Mouse (Mus musculus) skeletal muscle tissue, postnatal 0 days (tissue): ENCODE measurements around the gene Nrp2. TPM values are rescaled to one million over a fixed set of nuclear protein-coding genes. Genes with fewer than 3 reads are reported as not detected.

Source experiments
- polyA plus RNA-seq: library from polyadenylated mRNA; unstranded; fragments of >200 nt; fragmentation: Nextera tagmentation; extraction: Ambion mirVana; gene quantifications from 2 replicates; pipeline ENCODE4 v1.2.1, GENCODE M21; 2015

Gene Nrp2
- polyA plus RNA-seq, result 5.9 TPM in 2 replicates

GRCm38 (mm10) chr1:62703158-62704116, at the start of gene Nrp2:
Gene Nrp2 (plus strand): TSS chr1:62703285.

